Mouse (Mus musculus): ENCODE measurements at regions not wholly inside any gene's neighbourhood (a gene's known extent, or its start where the extent isn't known, plus 50 kb on each side); places are given as distances from the start of the nearest gene placed in this dataset.

- no peaks in the 10 kb centered on the region for H3K27me3 ChIP-seq (ENCODE audit: control insufficient read depth, insufficient read depth, low read length)
- WGBS: 96% methylated on average over 13 of the region's 13 CpGs
- H3K36me3 ChIP-seq (ENCODE audit: control insufficient read depth, insufficient read depth, low read length): no peaks in the 10 kb centered on the region
- no peaks in the 10 kb centered on the region for H3K4me1 ChIP-seq (ENCODE audit: control insufficient read depth, insufficient read depth, low read length)
- no peak overlapping the region for H3K27ac ChIP-seq (replicated peaks; ENCODE audit: insufficient read depth, low read depth, low read length)
- DNase-seq (ENCODE audit: extremely low read depth, low read depth, low spot score): no peak
- H3K79me2 ChIP-seq (ENCODE audit: control insufficient read depth, insufficient read depth, low read length): no peaks in the 10 kb centered on the region
- H3K4me3 ChIP-seq (ENCODE audit: insufficient read depth, low read depth, low read length): no peak overlapping the region
- TF ChIP-seq POLR2A (IDR thresholded peaks at IDR 0.05; ENCODE audit: extremely low read depth, insufficient read depth, low read length): no peak
- no peak for TF ChIP-seq CTCF (IDR thresholded peaks at IDR 0.05; ENCODE audit: low read depth, low read length)
- no peak overlapping the region for H3K9ac ChIP-seq (ENCODE audit: low read depth, low read length)
These were observed 55.8 kb upstream of the Ipo5 start for GRCm38 (mm10) chr14:120855181-120855580.

Data from liver, adult 2 months (tissue).